Mouse (Mus musculus) 3T3-L1 (cell line): Measurements from ENCODE around the gene Gm5426.
"Not testable (repeated sequence)": the region's sequence is repeated elsewhere in the genome, so short reads cannot be mapped to it uniquely, and the experiment has no call there.

ENCODE experiments used
- DNase-seq: peaks from one replicate; pipeline ENCODE4 v3.0.0-alpha.2; 2015; ENCODE audit warnings: low read depth, low spot score

The Gm5426 gene

DNA sequence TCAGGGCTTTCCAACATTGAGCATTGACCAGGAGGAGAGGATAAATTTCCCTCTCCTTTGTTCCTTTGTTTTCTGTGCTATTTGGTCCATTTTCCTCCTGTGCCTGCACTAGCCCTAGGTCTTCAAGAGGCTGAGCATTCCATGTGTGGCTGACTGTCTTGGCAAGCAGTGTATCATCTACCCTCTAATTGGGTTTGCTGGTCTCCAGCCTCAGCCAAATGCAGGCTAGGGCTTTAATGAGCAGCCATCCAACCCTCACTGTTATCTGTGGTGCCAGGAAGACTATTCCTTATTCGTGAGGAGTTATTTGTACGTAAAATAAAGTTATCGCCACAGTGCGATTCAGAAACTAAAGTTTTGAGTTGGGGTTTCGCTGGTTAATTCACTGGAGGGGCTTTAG lies 2.2 kb downstream of the Gm5426 start:
- no peak for DNase-seq

DNA sequence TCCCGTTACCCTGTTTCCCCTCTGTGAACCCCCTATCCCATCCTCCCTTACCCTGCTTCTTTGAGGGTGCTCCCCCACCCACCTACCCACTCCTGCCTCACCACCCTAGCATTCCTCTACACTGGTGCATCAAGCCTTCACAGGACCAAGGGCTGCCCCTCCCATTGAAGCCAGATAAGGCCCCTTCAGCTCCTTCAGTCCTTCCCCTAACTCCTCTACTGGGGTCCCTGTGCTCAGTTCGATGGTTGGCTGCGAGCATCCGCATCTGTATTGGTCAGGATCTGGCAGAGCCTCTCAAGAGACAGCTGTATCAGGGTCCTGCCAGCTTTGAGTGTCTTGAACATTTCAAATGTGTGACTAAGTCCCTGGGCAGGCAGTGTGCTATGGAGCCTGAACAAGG lies 2.9 kb downstream of the Gm5426 start:
- DNase-seq: not testable (repeated sequence)

DNA sequence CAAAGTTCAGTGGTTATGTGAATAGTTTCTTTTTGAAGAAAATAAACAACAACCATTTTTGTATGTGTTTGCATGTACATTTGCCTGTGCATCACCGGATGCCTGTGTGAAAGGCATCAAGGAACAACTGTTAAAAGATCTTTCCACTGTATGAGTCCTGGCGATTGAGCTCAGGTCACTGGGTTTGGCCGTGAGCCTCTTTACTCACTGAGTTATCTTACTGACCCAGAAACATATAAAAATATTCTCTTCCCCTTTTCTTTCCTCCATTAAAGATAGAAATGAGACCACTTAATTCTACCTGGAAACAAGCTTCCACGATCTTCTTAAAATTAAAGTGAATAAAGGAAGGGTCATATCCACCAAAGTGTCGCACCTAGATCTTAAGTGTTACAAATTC lies 10.2 kb downstream of the Gm5426 start:
- DNase-seq: no peak

DNA sequence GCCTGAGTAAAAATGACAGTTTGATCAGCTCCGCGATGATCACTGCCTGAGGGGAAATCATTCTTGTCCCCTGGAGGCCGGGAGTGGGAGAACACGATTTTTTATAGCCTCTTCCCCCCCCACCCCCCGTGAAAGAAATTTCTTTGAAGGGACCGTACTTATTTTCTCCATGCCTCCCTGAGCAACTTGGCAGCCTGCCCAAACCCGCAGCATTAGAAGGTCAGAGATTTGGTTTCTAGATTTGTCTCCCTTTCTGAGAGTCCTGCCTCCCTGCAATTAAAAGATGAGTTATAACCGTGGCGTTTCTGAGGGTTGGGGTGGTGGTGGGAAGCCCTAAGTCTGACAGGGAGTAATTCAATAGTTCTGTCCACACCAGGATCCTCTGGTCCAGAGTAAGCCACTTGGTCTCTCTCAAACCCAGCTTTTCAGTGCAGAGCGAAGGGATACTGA lies 11.9 kb downstream of the Gm5426 start:
- DNase-seq: peak; percentile 82

DNA sequence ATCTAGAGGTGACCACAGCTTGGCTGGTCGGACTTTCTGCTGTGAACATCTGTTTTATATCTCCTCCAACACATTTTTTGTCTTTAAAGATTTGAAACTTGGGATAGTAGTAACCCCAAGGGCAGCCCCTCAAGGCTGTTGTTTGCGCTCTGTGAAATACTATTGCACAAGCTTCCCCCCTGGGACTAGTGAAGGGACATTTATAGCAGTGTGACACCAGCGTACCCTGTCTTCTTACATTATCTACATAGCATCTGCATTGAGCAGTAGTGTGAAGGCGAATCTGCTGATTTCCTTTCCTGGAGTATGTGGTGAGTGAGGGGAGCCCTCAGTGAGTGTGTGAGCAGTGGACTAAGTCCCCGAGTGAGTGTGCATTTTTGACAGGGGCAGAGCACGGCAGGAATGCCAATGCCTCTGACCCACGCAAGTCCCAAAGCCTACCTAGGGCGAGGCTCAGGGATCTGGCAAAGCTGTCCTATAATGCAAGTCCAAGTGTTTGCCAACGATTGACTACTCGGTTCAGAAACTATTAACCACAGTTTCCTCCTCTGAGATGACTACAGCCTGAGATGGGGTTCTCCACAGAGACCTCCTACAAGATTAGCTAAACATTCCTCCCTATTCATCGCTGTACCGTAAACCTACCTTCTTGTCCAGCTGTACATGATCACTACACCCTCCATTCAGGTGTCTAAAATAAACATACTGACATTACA lies 14.2 kb downstream of the Gm5426 start:
- no peak for DNase-seq

DNA sequence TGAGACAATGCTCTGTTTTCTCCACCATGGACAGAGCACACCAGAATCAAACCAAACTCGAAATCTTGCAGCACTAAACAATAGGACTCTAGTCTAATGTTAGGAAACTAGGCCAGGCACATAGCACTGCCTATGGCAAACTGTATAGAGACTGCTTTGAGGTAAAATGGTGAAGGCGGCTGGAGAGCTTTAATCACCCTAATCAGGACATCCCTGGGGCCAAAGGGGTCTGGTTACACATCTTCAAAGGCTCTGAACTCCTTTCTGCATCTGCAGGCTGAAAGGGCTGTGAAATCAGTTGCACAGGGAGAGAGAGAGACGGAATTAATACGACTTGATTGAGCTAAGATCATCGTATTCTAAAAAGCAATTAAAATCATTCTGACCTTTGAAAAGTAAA lies 16.9 kb downstream of the Gm5426 start:
- DNase-seq: no peak

DNA sequence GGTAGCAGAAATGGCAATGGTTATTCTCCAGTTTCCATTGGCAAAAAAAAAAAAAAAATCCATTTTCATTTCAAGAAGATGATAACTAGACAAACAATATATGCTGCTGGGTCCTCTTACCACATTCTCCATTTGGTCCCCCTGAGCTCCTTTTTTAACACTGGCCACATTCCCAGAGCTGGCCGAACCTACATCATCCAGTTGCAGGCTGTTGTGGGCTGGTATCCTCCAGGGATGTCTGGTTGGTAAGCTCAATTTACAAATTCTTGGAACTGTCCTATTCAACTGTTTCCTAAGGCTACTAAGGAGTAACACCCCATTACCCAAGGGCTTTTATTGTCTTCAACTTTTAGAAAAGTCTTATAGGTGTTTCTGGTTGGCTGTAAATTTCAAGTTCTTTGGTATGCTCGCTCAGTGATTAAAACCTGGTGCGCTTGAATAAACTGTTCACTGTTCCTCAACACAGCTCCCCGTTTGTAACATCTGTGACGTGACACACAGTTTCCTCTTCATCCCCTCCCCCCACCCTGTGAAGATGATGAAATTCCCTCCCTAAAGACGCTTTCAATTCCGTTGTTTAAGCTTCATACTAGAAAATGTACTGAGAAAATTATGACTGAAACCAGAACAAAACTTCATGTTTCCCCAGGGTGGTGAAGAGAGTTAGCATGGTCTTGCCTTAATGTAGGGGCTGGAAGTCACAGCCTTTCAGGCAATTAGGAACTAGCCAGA lies 26.7 kb downstream of the Gm5426 start:
- peak; percentile 93 for DNase-seq

DNA sequence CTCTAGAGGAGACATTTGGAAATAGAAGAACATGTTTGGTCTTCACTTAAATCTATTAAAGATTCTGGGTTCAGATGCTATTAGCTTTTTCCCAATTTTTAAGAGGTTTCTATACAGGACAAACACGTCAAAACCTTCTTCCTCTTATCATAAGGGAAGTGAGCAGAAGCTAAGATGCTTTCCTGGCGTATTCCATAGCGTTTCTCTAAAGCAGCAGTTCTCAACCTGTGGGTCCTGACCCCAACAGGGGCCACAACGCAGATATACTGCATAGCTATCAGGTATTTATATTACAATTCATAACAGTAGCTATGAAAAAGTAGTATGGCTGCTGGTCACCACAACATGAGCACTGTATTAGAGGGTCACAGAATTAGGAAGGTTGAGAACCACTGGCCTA lies 27.4 kb downstream of the Gm5426 start:
- no peak for DNase-seq

DNA sequence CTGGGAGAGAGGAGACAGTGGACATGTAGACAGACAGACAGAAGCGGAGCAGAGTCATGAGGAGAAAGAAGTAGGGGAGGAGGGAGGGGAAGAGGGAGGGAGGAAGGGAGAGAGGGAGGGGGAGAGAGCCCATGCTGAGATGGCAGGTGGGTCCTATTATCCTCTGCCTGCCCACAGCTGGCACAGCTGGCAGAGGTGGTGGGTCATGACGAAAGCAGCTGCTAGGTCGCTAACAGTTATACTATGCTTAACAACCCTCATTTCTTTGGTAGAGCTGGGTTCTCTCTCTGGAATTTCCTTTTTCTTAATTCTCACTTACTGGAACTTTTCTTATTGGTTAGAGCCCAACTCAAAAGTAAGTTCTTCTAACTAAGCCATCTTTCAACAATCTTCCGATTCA lies 28.9 kb downstream of the Gm5426 start:
- DNase-seq: no peak

DNA sequence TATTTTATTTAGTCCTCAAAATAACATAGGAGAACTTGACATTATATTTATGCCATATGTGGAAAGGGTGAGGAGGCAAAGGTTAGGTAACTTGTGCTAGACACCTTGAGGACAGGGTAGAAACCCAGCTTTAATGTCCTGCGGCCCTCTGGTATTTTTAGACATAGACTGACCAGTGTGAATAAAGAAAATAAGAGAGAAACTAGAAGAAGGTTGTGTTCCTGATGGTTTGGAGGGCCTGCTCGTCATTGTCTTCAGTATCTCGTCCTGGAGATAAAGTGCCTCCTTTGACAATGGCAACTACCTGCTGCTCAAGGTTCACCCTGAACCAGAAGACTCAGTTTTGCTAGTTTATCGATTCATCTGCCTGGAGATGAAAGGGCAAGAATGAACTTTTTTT lies 32.6 kb downstream of the Gm5426 start:
- no peak for DNase-seq

DNA sequence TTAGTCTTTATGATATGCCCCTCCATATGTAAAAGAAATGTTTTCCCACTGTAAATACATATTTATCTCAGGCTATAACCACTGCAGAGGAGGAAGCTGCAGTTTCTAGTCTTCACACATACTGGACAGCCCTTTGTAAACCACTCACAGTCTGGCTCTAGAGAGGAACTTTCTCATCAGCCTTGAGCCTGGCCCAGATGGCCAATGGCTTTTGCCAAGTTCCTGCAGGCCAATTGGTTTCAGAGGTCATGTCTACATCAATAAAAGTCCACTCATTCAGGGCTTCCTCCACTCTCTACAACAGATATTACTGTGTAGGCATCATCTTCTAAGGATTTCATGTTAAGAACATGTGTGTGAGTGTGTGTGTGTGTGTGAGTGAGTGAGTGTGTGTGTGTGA lies 35.1 kb downstream of the Gm5426 start:
- no peak for DNase-seq

DNA sequence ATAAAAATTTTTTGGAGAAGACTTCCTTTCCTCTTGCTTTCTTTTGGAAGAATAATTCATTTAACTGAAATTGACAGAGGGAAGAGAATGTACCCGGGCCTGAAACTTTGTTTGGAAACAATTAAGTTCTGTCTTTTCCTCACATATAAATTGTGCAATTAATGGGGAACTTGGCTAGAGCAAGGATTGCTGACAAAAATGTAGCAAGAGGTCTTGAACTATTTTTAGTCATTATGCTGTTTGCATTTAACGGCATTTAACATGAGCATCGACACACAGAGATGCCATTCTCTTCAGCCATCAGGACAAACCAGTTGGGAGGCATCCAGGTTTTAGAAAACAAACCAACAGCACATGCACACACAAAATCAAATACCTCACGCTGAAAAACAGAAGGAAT lies 36.6 kb downstream of the Gm5426 start:
- no peak for DNase-seq

DNA sequence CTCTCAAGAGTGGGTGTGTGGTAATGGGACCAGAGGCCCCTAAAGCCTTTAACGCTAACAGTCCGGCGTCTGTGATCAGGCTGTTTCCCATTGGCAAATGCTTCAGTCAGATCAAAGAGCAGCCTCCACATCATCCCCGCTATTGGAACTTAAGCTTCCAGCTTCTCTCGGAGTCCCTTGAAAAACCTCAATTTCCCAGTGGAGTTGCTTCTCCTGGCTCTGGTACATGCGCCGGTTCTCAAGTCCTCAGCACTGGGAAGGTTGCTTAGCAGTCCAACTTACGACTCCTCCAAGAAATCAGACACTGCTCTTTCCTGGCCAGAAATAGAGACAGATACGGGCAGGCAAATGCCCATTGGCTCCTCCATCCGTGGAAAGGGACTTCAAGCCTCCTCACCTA lies 37.4 kb downstream of the Gm5426 start:
- DNase-seq: no peak

DNA sequence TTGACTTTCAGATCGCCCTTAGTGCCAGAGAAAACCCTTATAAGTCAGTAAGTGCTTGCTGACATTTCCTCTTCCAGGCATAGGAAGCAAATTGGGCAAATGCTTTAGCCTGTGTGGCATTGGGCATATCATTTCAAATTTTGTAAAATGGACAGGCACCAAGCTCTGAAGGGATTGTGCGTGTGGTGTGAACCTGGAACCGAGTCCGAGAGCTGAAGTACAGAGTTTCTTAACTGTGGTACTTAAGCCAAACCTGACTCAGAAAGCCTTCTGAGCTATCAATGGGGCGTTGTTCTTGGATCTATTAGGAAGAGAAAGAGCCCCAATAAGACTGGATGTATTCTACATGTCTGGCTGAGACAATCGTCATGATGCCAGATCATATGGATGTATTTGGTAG lies 40.5 kb downstream of the Gm5426 start:
- DNase-seq: no peak

DNA sequence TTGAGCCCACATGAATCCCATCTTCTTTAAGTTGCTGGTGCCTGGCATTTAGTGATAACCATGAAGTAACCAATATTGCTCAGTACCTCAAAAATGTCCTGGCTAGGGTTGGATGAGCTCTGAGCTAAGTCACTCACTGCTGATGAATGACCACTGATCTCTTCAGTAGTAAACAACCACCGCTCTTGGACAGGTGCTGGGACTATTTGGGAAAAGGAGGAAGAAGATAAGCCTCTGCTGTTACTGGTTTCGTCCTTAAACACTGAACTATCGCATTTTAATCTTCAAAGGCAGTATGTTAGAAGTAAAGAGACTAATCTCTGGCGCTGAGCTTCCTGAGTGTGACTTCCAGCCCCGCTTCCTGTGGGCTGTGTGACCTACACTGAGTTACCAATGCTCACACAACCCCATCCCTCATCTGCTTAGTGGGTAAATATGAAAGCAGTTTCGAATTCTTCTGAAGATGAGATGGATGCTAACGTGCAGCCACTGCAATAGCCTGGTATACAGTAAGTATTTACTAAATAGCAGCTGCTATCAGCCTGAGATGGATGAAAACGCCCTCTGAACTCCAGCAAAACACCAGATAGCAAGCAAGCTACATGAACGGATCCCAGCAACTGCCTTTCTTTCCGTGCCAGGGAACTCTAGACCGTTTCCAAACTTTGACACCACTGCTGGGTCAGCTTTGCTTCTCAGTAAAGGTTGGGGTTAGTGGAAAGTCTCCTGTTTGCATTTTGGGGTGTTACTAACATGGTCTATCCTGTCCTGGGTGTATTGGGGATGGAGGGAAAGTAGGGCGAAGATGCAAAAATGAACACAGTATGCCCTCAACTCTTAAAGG lies 44.4 kb downstream of the Gm5426 start:
- no peak for DNase-seq

DNA sequence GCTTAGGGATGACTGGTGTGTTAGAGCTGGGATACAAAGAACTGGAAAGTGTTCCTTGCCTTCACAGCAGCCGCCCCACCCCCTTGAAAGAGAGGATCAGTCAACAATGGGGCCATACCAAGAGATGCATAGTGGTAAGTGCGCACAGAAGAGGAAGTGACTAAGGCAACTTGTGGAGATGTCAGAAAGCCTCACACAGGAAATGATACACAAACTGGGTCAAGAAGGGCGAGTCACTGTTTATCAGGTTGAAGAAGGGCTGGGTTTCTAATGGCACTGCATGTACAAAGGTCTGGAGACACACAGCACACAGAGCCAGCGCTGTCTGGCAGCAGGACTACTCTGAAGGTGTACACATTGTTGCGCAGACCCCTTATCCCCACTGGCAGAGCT lies 45.0 kb downstream of the Gm5426 start:
- peak; percentile 49 for DNase-seq

DNA sequence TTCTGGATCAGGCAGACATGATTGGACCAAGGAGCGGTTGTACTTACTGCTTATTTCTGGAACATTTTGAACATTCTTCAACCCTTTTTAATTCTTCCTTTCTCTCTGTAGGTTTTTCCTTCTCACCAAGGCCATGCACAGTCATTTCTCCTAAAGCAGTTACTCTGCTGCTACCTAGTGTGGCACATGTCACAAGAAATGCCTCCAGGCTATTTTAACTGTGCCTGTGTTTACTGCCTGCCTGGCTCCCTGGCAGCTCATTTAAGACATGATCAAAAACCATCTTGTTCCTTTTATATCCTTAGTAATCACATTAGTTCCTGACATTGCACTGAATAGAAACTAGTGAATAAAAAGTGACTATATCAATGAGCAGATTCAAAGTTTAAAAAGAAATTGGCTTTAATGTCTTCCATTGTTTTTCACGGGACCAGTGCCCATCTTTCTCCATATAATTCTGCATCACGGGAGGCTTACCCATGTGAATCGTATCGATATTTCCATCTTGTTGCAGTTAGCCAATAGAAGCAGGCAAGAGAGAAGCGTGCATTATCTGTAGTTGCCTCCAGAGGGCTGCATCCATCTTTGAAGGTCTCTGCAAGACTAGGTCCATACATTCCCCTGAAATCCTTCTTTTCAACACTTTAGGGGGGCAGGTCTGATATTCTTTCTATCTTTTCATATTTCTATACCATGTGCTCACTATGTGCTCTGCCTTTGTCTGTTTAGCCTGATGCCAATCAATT lies 45.7 kb downstream of the Gm5426 start:
- peak; percentile 39 for DNase-seq

DNA sequence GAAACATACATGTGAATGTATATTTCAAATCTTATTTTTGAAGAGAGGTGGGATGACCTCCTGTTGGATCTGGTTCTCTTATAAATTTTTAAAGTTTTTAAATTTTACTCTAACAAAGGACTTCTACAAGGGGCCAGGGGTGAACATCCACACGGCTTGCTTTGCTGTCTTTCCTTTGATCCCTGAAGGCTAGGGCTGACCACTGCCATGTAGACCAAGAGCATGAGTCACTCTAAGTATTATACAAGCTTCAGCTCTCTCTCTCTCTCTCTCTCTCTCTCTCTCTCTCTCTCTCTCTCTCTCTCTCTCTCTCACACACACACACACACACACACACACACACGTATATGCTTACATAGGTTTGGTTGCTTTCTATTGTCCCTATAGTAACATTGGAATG lies 48.6 kb downstream of the Gm5426 start:
- peak; percentile 59 for DNase-seq

DNA sequence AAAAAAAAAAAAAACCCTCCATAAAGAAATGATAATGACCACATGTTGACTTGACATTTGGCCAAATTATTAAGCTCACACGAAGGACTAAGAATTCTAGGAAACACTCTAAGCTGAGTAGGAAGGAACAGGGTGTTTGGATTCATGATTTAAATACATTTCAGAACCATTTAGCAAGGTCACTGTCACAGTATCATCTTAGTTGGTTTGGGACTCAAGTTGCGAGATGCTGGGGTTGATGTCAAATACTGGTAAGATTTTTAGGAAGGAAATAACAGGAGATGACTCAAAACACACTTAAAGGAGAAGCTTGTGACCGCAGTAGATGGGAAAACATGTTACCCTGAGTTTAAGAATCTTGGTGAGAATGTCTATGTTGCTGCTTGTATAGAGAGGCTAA lies 49.2 kb downstream of the Gm5426 start:
- no peak for DNase-seq
